Mouse (Mus musculus): ENCODE measurements at regions not wholly inside any gene's neighbourhood (a gene's known extent, or its start where the extent isn't known, plus 50 kb on each side); places are given as distances from the start of the nearest gene placed in this dataset.
A peak's percentile ranks its signal among the peaks of the same experiment; 100 is the strongest.

- DNase-seq (ENCODE audit: low spot score in 2 of 2) = no peak
Measured at GRCm38 (mm10) chr1:48792573-48792972, 1899.9 kb upstream of the Slc39a10 start.

- DNase-seq (ENCODE audit: low spot score in 2 of 2) = no peak
Measured at GRCm38 (mm10) chr1:48753252-48753755, 1860.7 kb upstream of the Slc39a10 start.

GRCm38 (mm10) chr1:48733580-48733979 lies 1840.9 kb upstream of the Slc39a10 start:
- peak in 1 of 2 experiments; percentile 5 for DNase-seq (ENCODE audit: low spot score in 2 of 2)

- DNase-seq (ENCODE audit: low spot score in 2 of 2) = peak; percentile 9 to 35
Measured at GRCm38 (mm10) chr1:48708606-48709005, 1816.0 kb upstream of the Slc39a10 start.

All from right cerebral cortex, adult 2 months (tissue).